Mouse (Mus musculus) hindbrain, embryonic 12.5 days (tissue): ENCODE data around the gene Gm20708. TPM values are rescaled to one million over a fixed set of nuclear protein-coding genes. Genes with fewer than 3 reads are reported as not detected.
A peak's percentile ranks its signal among the peaks of the same experiment; 100 is the strongest.

Experiments
- ATAC-seq: fragments of 200-750 bp; cut with Nextera tagmentation; 2 replicates; pipeline ENCODE4 v1.8.0; 2017; ENCODE audit warnings: moderate TSS enrichment; ENCODE audit not compliant: low FRiP score
- H3K27ac ChIP-seq: fragments of 300-500 bp; sonication (generic); 2 replicates; pipeline ENCODE4 v1.5.1; 2016; ENCODE audit warnings: mild to moderate bottlenecking
- H3K27me3 ChIP-seq: fragments of 300-500 bp; sonication (generic); 2 replicates; pipeline ENCODE4 v1.6.1; 2016; ENCODE audit warnings: mild to moderate bottlenecking
- H3K36me3 ChIP-seq: fragments of 300-500 bp; sonication (generic); 2 replicates; pipeline ENCODE4 v1.6.1; 2016; ENCODE audit warnings: mild to moderate bottlenecking
- H3K4me1 ChIP-seq: fragments of 300-500 bp; sonication (generic); 2 replicates; pipeline ENCODE4 v1.6.1; 2016
- H3K4me2 ChIP-seq: fragments of 300-500 bp; sonication (generic); replicated peaks from 2 replicates; pipeline ENCODE4 v1.6.1; 2016; ENCODE audit warnings: mild to moderate bottlenecking
- H3K4me3 ChIP-seq: fragments of 300-500 bp; sonication (generic); 2 replicates; pipeline ENCODE4 v1.5.1; 2016; ENCODE audit warnings: mild to moderate bottlenecking
- H3K9ac ChIP-seq: fragments of 300-500 bp; sonication (generic); 2 replicates; pipeline ENCODE4 v1.6.1; 2016; ENCODE audit warnings: mild to moderate bottlenecking, moderate library complexity
- H3K9me3 ChIP-seq: fragments of 300-500 bp; sonication (generic); replicated peaks from 2 replicates; pipeline ENCODE4 v1.6.1; 2016; ENCODE audit warnings: mild to moderate bottlenecking
- WGBS: fragments of 180-500 bp; shearing (Covaris S2); methylation state at CpG from one replicate; pipeline ENCODE4 v1.1.7; 2016; 5-methylcytosine and 5-hydroxymethylcytosine counted together
- polyA plus RNA-seq: library from polyadenylated mRNA; unstranded; fragments of >200 nt; fragmentation: Nextera tagmentation; extraction: Ambion mirVana; gene quantifications from 2 replicates; pipeline ENCODE4 v1.2.1, GENCODE M21; 2016

Gene Gm20708
- polyA plus RNA-seq, 1 experiment from 2014 or later: 0.50 TPM

GRCm38 (mm10) chr11:117820173-117820572, 10.7 kb downstream of the Gm20708 start:
- H3K9ac ChIP-seq: no peak overlapping the region
- no peak overlapping the region for H3K4me3 ChIP-seq
- H3K4me1 ChIP-seq: peaks cover 13% of the 10 kb centered on the region
- no peaks in the 10 kb centered on the region for H3K9me3 ChIP-seq
- H3K36me3 ChIP-seq: peaks cover 16% of the 10 kb centered on the region
- H3K27me3 ChIP-seq: no peaks in the 10 kb centered on the region
- ATAC-seq: no peak
- H3K4me2 ChIP-seq: no peak overlapping the region
- H3K27ac ChIP-seq: no peak overlapping the region
- 96% methylated on average over 7 of the region's 7 CpGs for WGBS

- Histone ChIP-seq H3K36me3 (peaks cover 9% of the 10 kb centered on the region), H3K27ac (no peak overlapping the region), H3K27me3 (no peaks in the 10 kb centered on the region), H3K4me1 (peaks cover 29% of the 10 kb centered on the region), H3K4me2 (no peak overlapping the region), H3K9ac (no peak overlapping the region), H3K4me3 (no peak overlapping the region), H3K9me3 (no peaks in the 10 kb centered on the region)
- 85% methylated on average over 9 of the region's 9 CpGs for WGBS
- no peak for ATAC-seq
Measured at GRCm38 (mm10) chr11:117821868-117822267, 12.4 kb downstream of the Gm20708 start.

- no peak overlapping the region for H3K27ac ChIP-seq
- no peak overlapping the region for H3K9ac ChIP-seq
- H3K27me3 ChIP-seq: no peaks in the 10 kb centered on the region
- H3K9me3 ChIP-seq: no peaks in the 10 kb centered on the region
- H3K4me2 ChIP-seq: no peak overlapping the region
- peaks cover 31% of the 10 kb centered on the region for H3K4me1 ChIP-seq
- ATAC-seq: no peak
- 92% methylated on average over 7 of the region's 7 CpGs for WGBS
- H3K4me3 ChIP-seq: no peak overlapping the region
- peaks cover 9% of the 10 kb centered on the region for H3K36me3 ChIP-seq
Measured at GRCm38 (mm10) chr11:117822728-117823241, 13.3 kb downstream of the Gm20708 start.

GRCm38 (mm10) chr11:117823411-117823810, 13.9 kb downstream of the Gm20708 start:
- H3K9ac ChIP-seq: no peak overlapping the region
- H3K4me1 ChIP-seq: peaks cover 37% of the 10 kb centered on the region
- 97% methylated on average over 6 of the region's 6 CpGs for WGBS
- H3K27ac ChIP-seq: no peak overlapping the region
- no peak for ATAC-seq
- H3K4me2 ChIP-seq: no peak overlapping the region
- no peaks in the 10 kb centered on the region for H3K9me3 ChIP-seq
- H3K27me3 ChIP-seq: no peaks in the 10 kb centered on the region
- peaks cover 9% of the 10 kb centered on the region for H3K36me3 ChIP-seq
- H3K4me3 ChIP-seq: no peak overlapping the region

- 26% methylated on average over 23 of the region's 23 CpGs for WGBS
- ATAC-seq: peak; percentile 78
Measured at GRCm38 (mm10) chr11:117824060-117824969, 14.8 kb downstream of the Gm20708 start.

GRCm38 (mm10) chr11:117825333-117826101, 16.0 kb downstream of the Gm20708 start, which contains the start of the genes Afmid and Tk1:
Afmid (plus strand) TSS chr11:117825924.
Tk1 (minus strand) TSS chr11:117826092.
- Histone ChIP-seq H3K4me2 (peak within 1 kb of the TSS; percentile 90), H3K4me3 (peak within 1 kb of the TSS; percentile 46), H3K9me3 (no peaks in the 10 kb centered on the region), H3K27me3 (no peaks in the 10 kb centered on the region), H3K27ac (peak within 1 kb of the TSS; percentile 75), H3K4me1 (peaks cover 39% of the 10 kb centered on the region), H3K9ac (peak within 1 kb of the TSS; percentile 71), H3K36me3 (peaks cover 6% of the 10 kb centered on the region; the same call in 1 of the 2 replicates)
- peak; percentile 64 for ATAC-seq
- under 1% methylated on average over 34 of the region's 34 CpGs for WGBS

More at GRCm38 (mm10) chr11:117824060-117824969, 14.8 kb downstream of the Gm20708 start:
- Histone ChIP-seq H3K27ac (no peak overlapping the region), H3K9ac (peak overlapping the region; percentile 57), H3K9me3 (no peaks in the 10 kb centered on the region), H3K4me3 (peak overlapping the region; percentile 46), H3K4me2 (peak overlapping the region; percentile 90), H3K4me1 (peaks cover 40% of the 10 kb centered on the region), H3K36me3 (peaks cover 6% of the 10 kb centered on the region; the same call in 1 of the 2 replicates), H3K27me3 (no peaks in the 10 kb centered on the region)

GRCm38 (mm10) chr11:117826164-117826563, 16.7 kb downstream of the Gm20708 start:
- Histone ChIP-seq H3K36me3 (peaks cover 6% of the 10 kb centered on the region; the same call in 1 of the 2 replicates), H3K4me1 (peaks cover 39% of the 10 kb centered on the region), H3K4me3 (peak overlapping the region; percentile 46), H3K9ac (peak overlapping the region; percentile 71), H3K4me2 (peak overlapping the region; percentile 90), H3K27ac (peak overlapping the region; percentile 75), H3K27me3 (no peaks in the 10 kb centered on the region), H3K9me3 (no peaks in the 10 kb centered on the region)
- ATAC-seq: peak; percentile 38; the same call in 1 of the 2 replicates
- WGBS: 9% methylated on average over 5 of the region's 5 CpGs

- no peak overlapping the region for H3K27ac ChIP-seq
- no peak for ATAC-seq
- peaks cover 39% of the 10 kb centered on the region for H3K4me1 ChIP-seq
- H3K9ac ChIP-seq: no peak overlapping the region
- H3K27me3 ChIP-seq: no peaks in the 10 kb centered on the region
- 71% methylated on average over 8 of the region's 8 CpGs for WGBS
- H3K9me3 ChIP-seq: no peaks in the 10 kb centered on the region
- no peak overlapping the region for H3K4me3 ChIP-seq
- H3K36me3 ChIP-seq: peaks cover 6% of the 10 kb centered on the region; the same call in 1 of the 2 replicates
- peak overlapping the region; percentile 90; the same call in 1 of the 2 replicates for H3K4me2 ChIP-seq
Measured at GRCm38 (mm10) chr11:117826916-117827315, 17.4 kb downstream of the Gm20708 start.

- H3K4me1 ChIP-seq: peaks cover 44% of the 10 kb centered on the region
- peaks cover 5% of the 10 kb centered on the region; the same call in 1 of the 2 replicates for H3K36me3 ChIP-seq
- H3K9me3 ChIP-seq: no peaks in the 10 kb centered on the region
- no peaks in the 10 kb centered on the region for H3K27me3 ChIP-seq
- 75% methylated on average over 3 of the region's 3 CpGs for WGBS
- H3K4me2 ChIP-seq: no peak overlapping the region
- no peak overlapping the region for H3K9ac ChIP-seq
- no peak overlapping the region for H3K4me3 ChIP-seq
- H3K27ac ChIP-seq: no peak overlapping the region
- ATAC-seq: no peak
Measured at GRCm38 (mm10) chr11:117827386-117827785, 17.9 kb downstream of the Gm20708 start.

- Histone ChIP-seq H3K9ac (no peak overlapping the region), H3K4me3 (no peak overlapping the region), H3K4me2 (no peak overlapping the region), H3K27me3 (no peaks in the 10 kb centered on the region), H3K4me1 (peaks cover 45% of the 10 kb centered on the region), H3K9me3 (no peaks in the 10 kb centered on the region), H3K36me3 (no peaks in the 10 kb centered on the region), H3K27ac (no peak overlapping the region)
- no peak for ATAC-seq
- WGBS: 88% methylated on average over 18 of the region's 18 CpGs
Measured at GRCm38 (mm10) chr11:117828149-117828887, 18.9 kb downstream of the Gm20708 start.

- 0 out of 2 replicates have a peak overlapping the region, but pooled peaks have one; percentile 19 for H3K27ac ChIP-seq
- H3K9me3 ChIP-seq: no peaks in the 10 kb centered on the region
- no peaks in the 10 kb centered on the region for H3K36me3 ChIP-seq
- 53% methylated on average over 9 of the region's 9 CpGs for WGBS
- no peak overlapping the region for H3K4me2 ChIP-seq
- H3K4me1 ChIP-seq: peaks cover 43% of the 10 kb centered on the region
- H3K9ac ChIP-seq: no peak overlapping the region
- ATAC-seq: no peak
- no peak overlapping the region for H3K4me3 ChIP-seq
- no peaks in the 10 kb centered on the region for H3K27me3 ChIP-seq
Measured at GRCm38 (mm10) chr11:117828888-117829604, 19.6 kb downstream of the Gm20708 start.
